Comparison of ENCODE assay signal across 9 mouse cellular contexts in genomic region chr3:90323119-90323518, GRCm38 (mm10). TPM values are rescaled to one million over a fixed set of nuclear protein-coding genes. Genes with fewer than 3 reads are reported as not detected.
DNase-seq lines count a peak whose midpoint lies in the region; ATAC-seq and TF ChIP-seq lines count a peak whose summit lies in the region.
"Had no signal": no experiment of that assay in that cellular context is flagged by ENCODE, and none has a peak within 500 bp of the region (broad histone marks: within the 10 kb centered on the region; RNA-seq: fewer than 3 reads in every experiment).

No protein-coding gene starts in this region.

- TF ChIP-seq CTCF in kidney, postnatal 0 days (IDR thresholded peaks at IDR 0.05; ENCODE audit: low read depth): no peak
- TF ChIP-seq CTCF in thymus, adult 2 months (IDR thresholded peaks at IDR 0.05; ENCODE audit: borderline replicate concordance, control insufficient read depth, extremely low read depth, insufficient read depth, low read length, poor library complexity): no peak

- peak; percentile 76 for DNase-seq in testis, postnatal 10 days (ENCODE audit: low spot score)
- DNase-seq in testis, postnatal 14 days (ENCODE audit: low spot score): no peak
- no peak for DNase-seq in forebrain, embryonic 10.5 days (ENCODE audit: extremely low spot score, low spot score)
- peak; percentile 92 for DNase-seq in kidney, postnatal 0 days (ENCODE audit: low spot score)
- DNase-seq in thymus, adult 2 months: peak; percentile 33

- H3K27me3 ChIP-seq in forebrain, embryonic 10.5 days (ENCODE audit: poor library complexity, severe bottlenecking): no peaks in the 10 kb centered on the region
- H3K27me3 ChIP-seq in heart, embryonic 13.5 days (replicated peaks): no peaks in the 10 kb centered on the region
- no peaks in the 10 kb centered on the region for H3K27me3 ChIP-seq in kidney, postnatal 0 days (ENCODE audit: insufficient read depth, low read length)
- no peaks in the 10 kb centered on the region for H3K27me3 ChIP-seq in limb, embryonic 15.5 days
- H3K27me3 ChIP-seq in neural tube, embryonic 14.5 days (ENCODE audit: control insufficient read depth, insufficient read depth, low read length): no peaks in the 10 kb centered on the region
- H3K27me3 ChIP-seq in thymus, adult 2 months (ENCODE audit: control insufficient read depth, insufficient read depth, low read length): no peaks in the 10 kb centered on the region

- peaks cover 12% of the 10 kb centered on the region for H3K36me3 ChIP-seq in forebrain, embryonic 10.5 days (replicated peaks)
- H3K36me3 ChIP-seq in heart, embryonic 13.5 days: no peaks in the 10 kb centered on the region; the same call in 1 of the 2 replicates
- no peaks in the 10 kb centered on the region for H3K36me3 ChIP-seq in kidney, postnatal 0 days (ENCODE audit: insufficient read depth, low read length)
- no peaks in the 10 kb centered on the region for H3K36me3 ChIP-seq in limb, embryonic 15.5 days
- H3K36me3 ChIP-seq in neural tube, embryonic 14.5 days (ENCODE audit: control insufficient read depth, insufficient read depth, low read length): no peaks in the 10 kb centered on the region
- H3K36me3 ChIP-seq in thymus, adult 2 months (ENCODE audit: control insufficient read depth, insufficient read depth, low read length): no peaks in the 10 kb centered on the region

- H3K4me1 ChIP-seq in forebrain, embryonic 10.5 days: peaks cover 16% of the 10 kb centered on the region; the same call in 1 of the 2 replicates
- peaks cover 42% of the 10 kb centered on the region for H3K4me1 ChIP-seq in heart, embryonic 13.5 days
- peaks cover 6% of the 10 kb centered on the region; the same call in 1 of the 2 replicates for H3K4me1 ChIP-seq in kidney, postnatal 0 days (replicated peaks; ENCODE audit: insufficient read depth, low read length)
- H3K4me1 ChIP-seq in limb, embryonic 15.5 days: peaks cover 22% of the 10 kb centered on the region
- peaks cover 20% of the 10 kb centered on the region; the same call in 1 of the 2 replicates for H3K4me1 ChIP-seq in neural tube, embryonic 14.5 days (ENCODE audit: control insufficient read depth, insufficient read depth, low read length)
- peaks cover 2% of the 10 kb centered on the region for H3K4me1 ChIP-seq in thymus, adult 2 months (replicated peaks; ENCODE audit: control insufficient read depth, insufficient read depth, low read length)

- peak; percentile 58 for ATAC-seq in heart, embryonic 13.5 days (ENCODE audit: extremely low read depth, insufficient number of reproducible peaks, low FRiP score, low TSS enrichment)
- no peak; the same call in 1 of the 2 replicates for ATAC-seq in kidney, postnatal 0 days (replicated peaks; ENCODE audit: low FRiP score, low read depth)
- ATAC-seq in limb, embryonic 15.5 days (ENCODE audit: insufficient number of reproducible peaks, low FRiP score, low TSS enrichment, low read depth): peak; percentile 74; the same call in 1 of the 2 replicates
- peak; percentile 94 for ATAC-seq in neural tube, embryonic 14.5 days (ENCODE audit: low read depth)

- peak overlapping the region; percentile 54 for H3K4me2 ChIP-seq in heart, embryonic 13.5 days
- peak overlapping the region; percentile 41 for H3K4me2 ChIP-seq in kidney, postnatal 0 days (ENCODE audit: low read length)
- no peak overlapping the region for H3K4me2 ChIP-seq in limb, embryonic 15.5 days
- H3K4me2 ChIP-seq in neural tube, embryonic 14.5 days (ENCODE audit: low read depth, low read length): peak overlapping the region; percentile 53

- no peak for TF ChIP-seq POLR2A in thymus, adult 2 months (IDR thresholded peaks at IDR 0.05; ENCODE audit: control insufficient read depth, extremely low read depth, insufficient read depth, low read length, poor library complexity)

- H3K4me3 ChIP-seq in forebrain, embryonic 10.5 days: no peak overlapping the region
- peak overlapping the region; percentile 8; the same call in 1 of the 2 replicates for H3K4me3 ChIP-seq in heart, embryonic 13.5 days
- H3K4me3 ChIP-seq in kidney, postnatal 0 days (replicated peaks; ENCODE audit: low read depth, low read length): no peak overlapping the region
- no peak overlapping the region for H3K4me3 ChIP-seq in limb, embryonic 15.5 days
- no peak overlapping the region for H3K4me3 ChIP-seq in neural tube, embryonic 14.5 days (ENCODE audit: low read depth, low read length)
- H3K4me3 ChIP-seq in thymus, adult 2 months (ENCODE audit: control insufficient read depth, insufficient read depth, low read length): no peak overlapping the region

- H3K27ac ChIP-seq in forebrain, embryonic 10.5 days: peak overlapping the region; percentile 20; the same call in 1 of the 2 replicates
- H3K27ac ChIP-seq in heart, embryonic 13.5 days (replicated peaks): peak overlapping the region; percentile 69
- H3K27ac ChIP-seq in kidney, postnatal 0 days: 0 out of 2 replicates have a peak overlapping the region, but pooled peaks have one; percentile 25
- peak overlapping the region; percentile 68 for H3K27ac ChIP-seq in limb, embryonic 15.5 days
- H3K27ac ChIP-seq in neural tube, embryonic 14.5 days (ENCODE audit: low read depth, low read length): peak overlapping the region; percentile 93
- H3K27ac ChIP-seq in thymus, adult 2 months (ENCODE audit: control insufficient read depth, insufficient read depth, low read length): no peak overlapping the region

- 86% methylated on average over 5 of the region's 5 CpGs for WGBS in forebrain, embryonic 10.5 days
- 12% methylated on average over 5 of the region's 5 CpGs for WGBS in heart, embryonic 13.5 days
- WGBS in kidney, postnatal 0 days: 25% methylated on average over 5 of the region's 5 CpGs
- WGBS in limb, embryonic 15.5 days: 5% methylated on average over 5 of the region's 5 CpGs
- 4% methylated on average over 5 of the region's 5 CpGs for WGBS in neural tube, embryonic 14.5 days
- 36% methylated on average over 5 of the region's 5 CpGs for WGBS in thymus, adult 2 months

- H3K9ac ChIP-seq in heart, embryonic 13.5 days: peak overlapping the region; percentile 62
- H3K9ac ChIP-seq in kidney, postnatal 0 days (ENCODE audit: low read depth, low read length): no peak overlapping the region
- H3K9ac ChIP-seq in limb, embryonic 15.5 days: no peak overlapping the region
- H3K9ac ChIP-seq in neural tube, embryonic 14.5 days (replicated peaks; ENCODE audit: low read depth, low read length): peak overlapping the region; percentile 39; the same call in 1 of the 2 replicates

- no peaks in the 10 kb centered on the region for H3K9me3 ChIP-seq in forebrain, embryonic 10.5 days
- no peaks in the 10 kb centered on the region for H3K9me3 ChIP-seq in heart, embryonic 13.5 days
- H3K9me3 ChIP-seq in kidney, postnatal 0 days (replicated peaks; ENCODE audit: low read length): no peaks in the 10 kb centered on the region
- no peaks in the 10 kb centered on the region for H3K9me3 ChIP-seq in limb, embryonic 15.5 days
- H3K9me3 ChIP-seq in neural tube, embryonic 14.5 days (ENCODE audit: control insufficient read depth, low read length): no peaks in the 10 kb centered on the region
- H3K9me3 ChIP-seq: G1E had no signal

RNA-seq across cellular contexts. Expression of gene Gatad2b, which starts 30.1 kb away (rescaled TPM):
- 12.4 and 14.4 TPM in 2 replicates for polyA plus RNA-seq in forebrain, embryonic 10.5 days (2016; fragmentation: Nextera tagmentation; extraction: Ambion mirVana)
- 7.9 and 9.3 TPM in 2 replicates for polyA plus RNA-seq in heart, embryonic 13.5 days (2015; fragmentation: Nextera tagmentation; extraction: Ambion mirVana)
- 8.1 and 8.9 TPM in 2 replicates for polyA plus RNA-seq in kidney, postnatal 0 days (2015; fragmentation: Nextera tagmentation; extraction: Ambion mirVana)
- polyA plus RNA-seq in limb, embryonic 15.5 days (2015; fragmentation: Nextera tagmentation; extraction: Ambion mirVana): 13.3 and 14.2 TPM in 2 replicates
- 14.3 and 21.6 TPM in 2 replicates for polyA plus RNA-seq in neural tube, embryonic 14.5 days (2014; fragmentation: Nextera tagmentation; extraction: Ambion mirVana)
- 69.8 and 77.6 TPM in 2 replicates for polyA plus RNA-seq in thymus, adult 2 months (2012; rRNA removed)

RNA-seq across cellular contexts. Expression of gene Dennd4b, which starts 58.1 kb away (rescaled TPM):
- 7.0 and 7.2 TPM in 2 replicates for polyA plus RNA-seq in forebrain, embryonic 10.5 days (2016; fragmentation: Nextera tagmentation; extraction: Ambion mirVana)
- polyA plus RNA-seq in heart, embryonic 13.5 days (2015; fragmentation: Nextera tagmentation; extraction: Ambion mirVana): 5.5 and 5.7 TPM in 2 replicates
- 2.2 TPM in 2 replicates for polyA plus RNA-seq in kidney, postnatal 0 days (2015; fragmentation: Nextera tagmentation; extraction: Ambion mirVana)
- 3.9 and 4.7 TPM in 2 replicates for polyA plus RNA-seq in limb, embryonic 15.5 days (2015; fragmentation: Nextera tagmentation; extraction: Ambion mirVana)
- polyA plus RNA-seq in neural tube, embryonic 14.5 days (2014; fragmentation: Nextera tagmentation; extraction: Ambion mirVana): 7.3 and 8.5 TPM in 2 replicates
- 163 and 182 TPM in 2 replicates for polyA plus RNA-seq in thymus, adult 2 months (2012; rRNA removed)

Comparison
In these comparisons a context has a peak if more than half of its experiments do, and no peak if none do; other contexts are left out.
1. DNase-seq: peak in testis, postnatal 10 days (single experiment), kidney, postnatal 0 days (single experiment) and thymus, adult 2 months (single experiment); none in testis, postnatal 14 days (single experiment) and forebrain, embryonic 10.5 days (single experiment).
2. H3K9ac ChIP-seq: peak in heart, embryonic 13.5 days (single experiment) and neural tube, embryonic 14.5 days (single experiment); none in kidney, postnatal 0 days (single experiment) and limb, embryonic 15.5 days (single experiment).
3. RNA of gene Dennd4b, which starts 58.1 kb away (polyA plus RNA-seq): 163 to 182 TPM in thymus, adult 2 months; 7.3 to 8.5 TPM in neural tube, embryonic 14.5 days, 7.0 to 7.2 TPM in forebrain, embryonic 10.5 days, 5.5 to 5.7 TPM in heart, embryonic 13.5 days, 3.9 to 4.7 TPM in limb, embryonic 15.5 days and 2.2 TPM in kidney, postnatal 0 days; every median in the first group is over 10 times any median in the second.